Mouse (Mus musculus) kidney, adult 9 months (tissue): ENCODE data around the gene Vars.
"Not testable (repeated sequence)": the region's sequence is repeated elsewhere in the genome, so short reads cannot be mapped to it uniquely, and the experiment has no call there.

Source experiments
- DNase-seq: peaks from one replicate; pipeline ENCODE4 v3.0.0; 2022

The Vars gene

DNA sequence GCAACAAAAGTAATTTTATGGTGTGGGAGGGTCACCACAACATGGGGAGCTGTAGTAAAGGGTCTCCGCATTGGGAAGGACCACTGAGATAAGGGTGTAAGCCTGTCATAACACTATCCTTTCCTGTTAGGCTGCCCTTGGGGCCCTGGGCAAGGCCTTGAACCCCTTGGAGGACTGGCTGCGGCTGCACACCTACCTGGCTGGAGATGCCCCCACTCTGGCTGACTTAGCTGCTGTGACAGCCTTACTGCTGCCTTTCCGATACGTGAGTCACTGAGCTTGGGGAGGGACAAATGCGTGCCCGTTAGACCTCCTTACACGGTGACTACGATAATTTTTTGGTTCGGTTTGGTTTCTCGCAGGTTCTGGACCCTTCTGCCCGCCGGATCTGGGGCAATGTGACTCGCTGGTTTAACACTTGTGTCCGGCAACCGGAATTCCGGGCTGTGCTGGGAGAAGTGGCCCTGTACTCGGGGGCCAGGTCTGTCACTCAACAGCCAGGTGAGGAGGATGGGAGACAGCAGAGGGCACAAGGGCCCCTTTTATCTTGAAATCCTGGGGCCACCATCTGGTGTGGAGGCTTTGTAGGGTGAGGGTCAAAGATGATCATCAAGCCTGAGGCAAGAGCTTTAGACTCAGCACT is 3.4 kb downstream of the Vars start:
- DNase-seq: no peak

DNA sequence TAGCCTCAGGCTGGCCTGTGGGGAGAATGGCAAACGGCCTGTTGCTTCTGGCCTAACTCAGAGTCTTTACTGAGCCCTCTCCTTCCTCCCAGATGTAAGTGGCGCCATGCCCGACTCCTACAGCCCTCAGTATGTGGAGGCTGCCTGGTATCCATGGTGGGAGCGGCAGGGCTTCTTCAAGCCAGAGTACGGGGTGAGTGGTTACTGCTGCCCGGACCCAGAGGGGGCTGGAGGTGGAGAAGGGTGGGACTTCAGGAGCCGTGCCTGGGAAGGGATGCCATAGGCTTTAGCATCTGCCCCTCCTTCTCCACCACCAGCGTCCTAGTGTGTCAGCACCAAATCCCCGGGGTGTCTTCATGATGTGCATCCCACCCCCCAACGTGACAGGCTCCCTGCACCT is 4.4 kb downstream of the Vars start:
- no peak for DNase-seq

DNA sequence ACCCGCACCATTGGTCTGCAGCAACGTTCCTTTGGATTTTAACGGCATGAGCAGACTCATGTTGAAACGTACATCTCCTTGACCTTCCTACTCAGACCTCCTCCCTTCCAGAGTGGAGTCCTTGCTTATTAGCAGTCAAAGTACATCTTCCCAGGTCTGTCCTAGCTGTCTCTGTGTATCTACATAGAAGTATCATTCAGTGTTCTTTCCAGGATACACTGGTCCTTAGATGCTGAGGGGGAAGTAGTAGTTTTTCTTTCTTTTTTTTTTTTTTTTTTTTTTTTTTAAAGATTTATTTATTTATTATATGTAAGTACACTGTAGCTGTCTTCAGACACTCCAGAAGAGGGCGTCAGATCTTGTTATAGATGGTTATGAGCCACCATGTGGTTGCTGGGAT is 5.1 kb downstream of the Vars start:
- DNase-seq: not testable (repeated sequence)

DNA sequence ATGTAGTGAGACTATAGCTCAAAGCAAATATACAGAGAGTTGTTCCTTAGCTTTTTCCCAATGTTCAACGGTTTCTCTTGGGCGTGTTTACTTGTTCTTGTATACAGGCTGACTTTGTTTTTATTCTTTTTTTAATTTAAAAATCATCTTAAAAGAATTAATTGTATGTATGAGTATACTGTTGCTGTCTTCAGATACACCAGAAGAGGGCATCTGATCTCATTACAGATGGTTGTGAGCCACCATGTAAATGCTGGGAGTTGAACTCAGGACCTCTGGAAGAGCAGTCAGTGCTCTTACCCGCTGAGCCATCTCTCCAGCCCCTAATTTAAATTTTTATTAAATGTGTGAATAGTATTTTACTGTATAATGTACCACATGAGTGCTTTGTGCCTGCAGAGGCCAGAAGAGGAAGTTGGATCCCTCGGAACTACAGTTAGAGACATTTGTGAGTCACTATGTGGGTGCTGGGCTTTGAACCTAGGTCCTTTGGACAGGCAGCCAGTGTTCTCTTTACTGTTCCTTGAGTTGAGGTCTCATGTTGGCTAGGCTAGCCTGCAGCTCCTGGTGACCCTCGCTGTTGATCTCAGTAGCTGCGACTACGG is 6.7 kb downstream of the Vars start:
- DNase-seq: no peak

DNA sequence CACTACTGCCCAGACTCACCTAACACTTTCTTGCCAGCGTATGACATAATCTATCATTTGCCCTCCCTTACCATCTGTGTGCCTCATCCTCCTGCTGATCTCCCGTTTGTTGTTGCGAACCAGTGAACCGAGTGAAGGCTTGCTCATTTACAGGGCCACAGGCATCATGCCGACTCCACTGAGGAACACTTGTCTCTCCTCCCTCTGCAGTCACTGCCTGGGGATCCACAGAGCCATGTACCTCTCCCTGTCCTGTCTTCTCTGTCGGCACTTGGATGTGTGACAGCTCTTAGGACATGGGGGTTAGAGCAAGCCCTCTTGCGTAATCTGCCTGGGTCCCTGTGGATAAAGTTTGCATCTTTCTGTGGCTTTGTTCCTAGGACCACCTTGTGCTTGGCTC is 8.8 kb downstream of the Vars start:
- DNase-seq: no peak

DNA sequence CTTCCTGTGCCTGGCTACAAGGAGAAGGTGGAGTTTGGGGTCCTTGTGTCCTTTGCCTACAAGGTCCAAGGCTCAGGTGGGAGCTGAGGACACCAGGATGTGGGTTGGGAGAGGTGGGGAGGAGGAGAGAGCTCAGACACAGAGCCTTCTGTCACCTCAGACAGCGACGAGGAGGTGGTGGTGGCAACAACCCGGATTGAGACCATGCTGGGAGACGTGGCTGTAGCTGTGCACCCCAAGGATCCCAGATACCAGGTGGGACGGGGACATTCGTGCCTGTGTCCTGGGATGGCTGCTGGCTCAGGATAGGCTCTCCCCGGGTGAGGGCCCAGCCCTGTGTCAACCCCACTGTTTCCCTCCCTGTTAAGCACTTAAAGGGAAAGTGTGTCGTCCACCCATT is 10.7 kb downstream of the Vars start:
- DNase-seq: no peak

DNA sequence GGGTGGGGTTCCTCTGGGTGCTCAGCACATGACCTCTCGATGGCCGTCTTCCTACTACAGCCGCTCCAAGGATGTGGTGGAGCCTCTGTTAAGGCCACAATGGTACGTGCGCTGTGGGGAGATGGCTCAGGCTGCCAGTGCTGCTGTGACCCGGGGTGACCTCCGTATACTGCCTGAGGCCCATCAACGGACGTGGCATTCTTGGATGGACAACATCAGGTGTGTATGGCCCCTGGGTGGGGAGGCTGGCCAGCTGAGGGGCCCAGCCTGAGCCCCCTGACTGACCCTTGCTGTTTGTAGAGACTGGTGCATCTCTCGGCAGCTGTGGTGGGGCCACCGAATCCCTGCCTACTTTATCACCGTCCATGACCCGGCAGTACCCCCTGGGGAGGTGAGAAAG is 11.6 kb downstream of the Vars start:
- no peak for DNase-seq

DNA sequence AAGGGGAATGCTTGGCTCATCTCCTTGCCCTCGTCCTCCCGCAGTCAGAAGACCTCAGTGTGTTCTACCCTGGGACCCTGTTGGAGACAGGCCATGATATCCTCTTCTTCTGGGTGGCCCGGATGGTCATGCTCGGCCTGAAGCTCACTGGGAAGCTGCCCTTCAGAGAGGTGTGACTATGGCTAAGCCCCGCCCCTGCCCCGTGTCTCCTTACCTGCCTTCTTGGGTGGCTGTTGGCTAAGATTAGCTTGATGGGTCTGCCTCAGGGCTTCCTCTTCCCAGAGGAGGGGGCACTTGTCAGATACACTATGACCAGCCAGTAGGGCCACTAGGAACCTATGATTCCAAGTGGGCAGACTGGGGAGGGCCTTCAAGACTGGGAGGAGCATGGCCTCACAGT is 12.4 kb downstream of the Vars start:
- no peak for DNase-seq

DNA sequence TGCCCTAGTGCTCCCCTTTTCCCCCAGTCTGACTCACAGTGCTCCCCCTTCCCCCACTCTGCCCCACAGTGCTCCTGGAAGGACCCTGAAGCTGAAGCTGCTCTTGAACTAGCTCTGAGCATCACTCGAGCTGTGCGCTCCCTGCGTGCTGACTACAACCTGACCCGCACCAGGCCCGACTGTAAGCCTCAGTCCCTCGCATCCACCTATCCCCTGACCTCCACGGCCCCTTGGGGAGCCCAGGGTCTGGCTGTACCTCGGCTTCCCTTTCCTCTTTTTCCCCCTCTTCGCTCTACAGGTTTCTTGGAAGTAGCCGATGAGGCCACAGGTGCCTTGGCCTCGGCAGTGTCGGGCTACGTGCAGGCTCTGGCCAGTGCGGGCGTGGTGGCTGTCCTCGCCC is 14.5 kb downstream of the Vars start:
- no peak for DNase-seq

DNA sequence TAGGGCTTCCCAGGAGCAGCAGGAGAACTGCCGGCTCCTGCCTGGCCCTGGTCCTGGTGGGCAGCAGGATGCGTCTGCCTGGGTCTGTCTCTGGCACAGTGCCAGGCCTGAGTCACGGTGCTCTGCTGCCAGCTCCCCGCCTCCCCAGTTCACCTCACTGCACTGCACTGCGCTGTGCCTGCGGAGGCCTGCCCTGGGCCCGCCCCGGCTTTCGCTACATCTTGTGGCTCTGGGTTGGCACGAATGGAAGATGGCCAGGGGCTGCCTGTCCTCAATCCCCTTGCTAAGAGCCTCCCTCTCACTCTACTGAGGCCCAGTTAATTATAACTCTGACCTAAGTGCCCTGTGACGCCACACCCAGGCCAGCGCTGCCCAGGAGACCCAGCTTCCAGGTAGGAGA is 15.6 kb downstream of the Vars start, which contains the start of gene Vwa7:
Vwa7 (plus strand) TSS at position 204 of the 400 bp plus-strand sequence.
- DNase-seq: peak; percentile 57

DNA sequence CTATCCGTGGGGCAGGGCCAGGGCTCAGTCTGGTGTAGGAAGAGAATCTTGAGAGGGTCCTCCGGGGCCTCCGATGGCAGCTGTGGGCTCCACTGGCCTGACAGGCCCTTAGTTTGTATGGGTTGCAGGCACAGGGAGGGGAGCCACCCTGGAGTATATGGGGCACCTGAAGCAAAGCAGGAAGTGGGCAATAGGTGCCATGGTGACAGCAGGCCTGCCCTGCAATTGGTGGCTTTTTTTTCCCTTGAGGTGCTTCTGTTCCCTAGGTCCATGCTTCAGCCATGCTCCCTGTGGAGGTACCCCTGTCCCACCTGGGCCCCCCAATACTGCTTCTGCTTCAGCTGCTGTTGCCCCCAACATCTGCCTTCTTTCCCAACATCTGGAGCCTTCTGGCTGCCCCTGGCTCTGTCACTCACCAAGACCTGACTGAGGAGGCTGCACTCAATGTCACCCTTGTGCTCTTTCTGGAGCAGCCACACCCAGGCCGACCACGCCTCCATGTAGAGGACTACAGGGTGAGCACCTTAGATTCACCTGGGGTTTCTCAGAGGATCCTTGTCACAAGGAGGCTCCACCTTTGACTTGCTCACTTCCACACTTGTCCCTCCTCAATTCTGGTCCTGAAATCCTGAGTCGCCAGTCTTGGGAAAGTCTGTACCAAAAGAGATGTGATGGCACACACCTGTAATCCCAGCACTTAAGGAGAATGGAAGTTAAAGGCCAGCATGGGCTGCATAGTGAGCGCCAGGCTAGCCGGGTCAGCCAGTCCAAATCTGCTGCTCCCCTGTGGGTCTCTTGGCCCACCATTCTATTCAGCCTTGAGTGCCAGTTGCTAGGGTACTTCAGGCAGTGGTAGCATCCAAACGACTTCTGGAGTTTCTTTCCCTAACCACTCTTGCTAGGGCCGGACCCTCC is 16.3 kb downstream of the Vars start:
- DNase-seq: no peak

DNA sequence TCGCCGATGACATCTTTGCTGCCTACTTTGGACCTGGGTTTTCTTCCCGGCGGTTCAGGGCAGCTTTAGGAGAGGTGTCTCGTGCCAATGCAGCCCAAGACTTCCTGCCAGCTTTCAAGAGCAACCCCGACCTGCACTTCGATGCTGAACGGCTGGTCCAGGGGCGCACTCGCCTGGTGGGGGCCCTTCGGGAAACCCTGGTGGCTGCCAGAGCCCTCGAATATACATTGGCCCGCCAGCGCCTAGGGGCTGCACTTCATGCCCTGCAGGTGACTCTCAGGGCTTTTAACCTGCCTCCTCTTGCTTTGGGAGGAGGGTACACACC is 16.9 kb downstream of the Vars start:
- no peak for DNase-seq

DNA sequence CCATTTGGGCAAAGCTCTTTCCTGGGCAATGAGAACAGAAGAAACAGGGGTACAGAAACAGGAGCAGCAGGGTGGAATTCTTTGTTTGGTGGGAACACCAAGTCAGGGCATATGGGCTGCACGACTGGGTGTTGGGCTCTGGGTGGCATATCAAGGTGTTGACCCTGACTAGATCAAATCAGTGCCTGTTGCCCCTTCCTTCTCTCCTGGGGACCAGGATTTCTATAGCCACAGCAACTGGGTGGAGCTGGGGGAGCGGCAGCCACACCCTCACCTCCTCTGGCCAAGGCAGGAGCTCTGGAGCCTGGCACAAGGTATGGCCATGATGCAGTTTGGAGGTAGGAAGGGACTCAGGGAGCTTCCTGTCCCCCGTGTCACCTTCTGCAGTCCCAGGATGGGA is 17.4 kb downstream of the Vars start:
- DNase-seq: no peak

DNA sequence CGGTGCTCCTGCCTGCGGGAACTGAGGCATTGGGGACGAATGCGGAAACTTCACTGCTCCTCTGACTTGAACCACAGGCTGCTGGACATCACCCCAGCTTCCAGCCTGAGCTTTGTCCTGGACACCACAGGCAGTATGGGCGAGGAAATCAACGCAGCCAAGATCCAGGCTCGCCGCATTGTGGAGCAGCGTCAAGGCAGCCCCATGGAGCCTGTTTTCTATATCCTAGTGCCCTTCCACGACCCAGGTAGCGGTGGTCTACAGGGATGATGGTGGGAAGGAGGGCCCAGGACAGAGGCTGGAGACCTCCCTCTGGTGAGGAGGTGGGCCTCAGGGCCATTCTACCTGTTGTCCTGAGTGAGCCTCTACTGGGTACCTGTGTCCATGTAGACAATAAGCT is 19.1 kb downstream of the Vars start:
- no peak for DNase-seq

DNA sequence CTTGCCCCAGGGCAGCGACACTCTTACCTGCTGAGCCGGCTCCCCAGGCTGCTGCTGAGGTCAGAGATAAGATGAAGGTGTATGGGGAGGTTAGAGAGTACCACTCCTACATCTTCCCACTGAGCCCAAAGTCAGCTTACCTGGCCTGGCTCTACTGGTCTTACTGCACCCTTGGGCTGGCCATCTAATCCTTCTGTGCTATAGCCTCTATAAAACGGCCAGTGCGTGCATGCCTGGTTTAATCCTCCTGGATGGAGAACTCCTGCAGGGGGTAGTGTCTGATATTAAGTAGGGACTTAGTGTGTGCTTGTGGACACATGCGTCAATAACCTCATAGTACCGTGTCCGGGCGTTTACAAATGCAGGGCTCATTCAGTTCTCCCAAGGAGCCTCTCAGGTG is 19.8 kb downstream of the Vars start:
- no peak for DNase-seq

DNA sequence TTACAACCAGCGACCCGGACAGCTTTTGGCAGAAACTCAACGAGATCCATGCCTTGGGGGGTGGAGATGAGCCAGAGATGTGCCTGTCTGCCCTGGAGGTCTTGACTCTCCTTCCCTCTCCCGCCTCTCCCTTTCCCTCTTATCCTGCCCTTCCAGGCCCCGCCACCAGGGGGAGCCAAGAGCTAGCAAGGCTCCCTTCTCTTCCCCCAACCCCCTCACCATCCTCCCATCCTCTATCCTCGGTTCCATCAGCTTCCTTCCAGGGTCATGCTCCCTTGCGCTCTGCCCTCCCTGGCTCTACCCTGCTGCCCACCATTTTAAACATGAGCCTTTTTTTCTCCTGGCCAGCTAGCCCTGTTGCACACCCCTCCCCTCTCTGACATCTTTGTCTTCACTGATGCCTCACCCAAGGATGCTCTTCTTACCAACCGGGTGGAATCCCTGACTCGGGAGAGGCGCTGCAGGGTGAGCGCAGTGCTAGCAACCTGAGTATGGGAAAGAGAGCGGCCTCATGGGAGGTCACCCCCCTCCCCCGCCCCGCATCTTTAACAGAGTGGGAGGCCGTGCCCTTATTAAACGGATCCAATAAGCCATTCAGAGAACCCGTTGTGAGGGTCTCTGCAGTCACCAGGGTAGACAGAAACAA is 20.5 kb downstream of the Vars start:
- peak; percentile 90 for DNase-seq

DNA sequence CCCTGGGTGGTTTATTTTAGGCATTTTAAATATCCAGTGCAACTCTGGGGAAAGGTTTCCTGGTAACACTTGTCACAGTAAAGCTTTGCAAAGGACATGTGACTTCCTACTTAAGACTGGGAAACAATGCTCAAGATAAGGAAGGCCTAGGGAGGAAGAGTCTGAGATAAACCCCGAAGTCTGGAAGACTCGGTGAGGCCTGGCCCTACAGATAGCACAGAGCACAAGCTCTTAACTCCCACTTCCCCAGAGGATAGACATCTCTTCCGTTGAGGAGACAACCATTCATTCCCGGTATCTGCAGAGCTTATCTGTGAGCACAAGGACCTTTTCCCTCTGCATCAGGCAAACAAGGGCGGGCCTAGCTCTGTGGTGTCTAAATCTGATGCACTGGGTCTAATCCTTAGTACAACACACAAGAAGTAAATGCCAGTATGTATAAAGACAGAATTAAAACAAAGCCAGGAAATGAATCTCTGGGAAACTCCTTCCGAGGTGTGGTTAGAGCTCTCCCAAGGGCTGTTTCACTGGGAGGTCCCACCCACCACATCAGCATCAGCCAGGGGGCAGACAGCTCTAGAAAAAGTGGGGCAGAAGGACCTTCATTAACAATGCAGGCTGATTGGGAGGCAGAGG is 21.2 kb downstream of the Vars start:
- no peak for DNase-seq

DNA sequence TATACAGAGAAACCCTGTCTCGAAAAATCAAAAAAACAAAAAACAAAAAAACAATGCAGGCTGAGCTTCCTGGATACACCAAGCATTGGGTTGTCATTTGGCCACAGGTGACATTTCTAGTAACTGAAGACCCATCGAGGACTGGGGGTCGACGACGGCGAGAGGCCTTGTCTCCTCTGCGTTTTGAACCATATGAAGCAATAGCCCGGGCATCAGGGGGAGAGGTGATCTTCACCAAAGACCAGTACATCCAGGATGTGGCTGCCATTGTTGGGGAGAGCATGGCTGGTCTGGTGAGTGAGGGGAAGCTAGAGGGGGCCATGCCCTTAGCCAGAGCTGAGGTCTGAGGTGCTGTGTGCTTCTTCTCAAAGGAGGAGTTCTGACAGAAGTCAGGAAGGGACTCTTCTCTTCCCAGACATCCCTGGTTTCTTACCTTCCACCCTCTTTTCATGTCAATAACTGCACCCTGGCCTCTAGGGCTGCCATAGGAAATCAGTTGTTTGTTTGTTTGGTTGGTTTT is 21.8 kb downstream of the Vars start:
- DNase-seq: no peak

DNA sequence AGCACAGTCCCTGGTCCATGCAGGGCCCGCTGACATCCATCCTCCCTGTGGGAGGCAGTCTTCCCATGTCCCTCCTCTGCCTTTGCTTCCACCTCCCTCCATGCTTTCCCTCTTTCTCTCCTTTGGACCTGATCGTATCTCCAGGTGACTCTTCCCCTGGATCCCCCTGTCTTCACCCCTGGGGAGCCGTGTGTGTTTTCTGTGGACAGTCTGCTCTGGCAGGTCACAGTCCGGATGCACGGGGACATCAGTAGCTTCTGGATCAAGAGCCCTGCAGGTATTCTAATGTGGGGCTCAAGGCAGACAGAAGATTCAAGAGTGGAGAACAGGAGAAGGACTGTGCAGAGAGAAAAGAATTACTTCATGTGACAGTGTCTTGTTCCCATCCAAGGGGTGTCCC is 22.4 kb downstream of the Vars start:
- DNase-seq: no peak

DNA sequence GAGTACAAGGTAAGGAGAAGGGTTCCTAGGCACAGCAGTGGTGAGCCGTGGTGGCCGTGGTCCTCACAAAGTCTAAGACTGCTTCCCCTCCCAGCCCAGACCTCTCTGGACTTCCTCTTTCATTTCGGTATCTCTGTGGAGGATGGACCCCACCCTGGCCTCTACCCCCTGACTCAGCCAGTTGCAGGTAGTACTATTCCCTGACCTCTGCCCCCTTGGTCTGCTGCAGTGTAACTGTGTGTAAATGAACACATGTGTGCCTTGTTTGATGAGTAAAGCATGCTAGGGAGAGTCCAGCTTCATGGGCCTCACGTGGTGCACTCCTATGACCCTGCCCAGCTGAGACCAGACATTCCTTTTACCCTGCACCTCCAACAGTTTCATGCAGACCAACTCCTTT is 23.0 kb downstream of the Vars start:
- no peak for DNase-seq

DNA sequence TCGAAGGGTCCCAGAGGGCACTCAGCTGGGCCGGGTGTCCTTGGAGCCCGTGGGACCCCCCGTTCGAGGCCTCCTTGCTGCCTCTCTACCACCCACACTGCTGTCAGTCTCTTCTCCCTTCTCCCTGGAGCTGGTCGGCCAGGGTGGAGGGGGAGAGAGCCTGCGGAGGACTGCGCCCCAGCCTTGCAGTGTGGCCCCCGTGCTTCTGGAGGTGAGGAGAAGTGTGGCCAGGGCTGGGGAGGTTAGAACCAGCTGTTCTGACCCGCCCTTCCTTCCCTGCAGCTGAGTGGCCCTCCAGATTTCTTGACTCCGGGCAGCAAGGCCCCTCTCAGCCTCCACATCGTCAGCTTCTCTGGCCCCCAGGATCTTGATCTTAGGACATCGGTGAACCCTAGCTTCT is 23.5 kb downstream of the Vars start:
- no peak for DNase-seq

DNA sequence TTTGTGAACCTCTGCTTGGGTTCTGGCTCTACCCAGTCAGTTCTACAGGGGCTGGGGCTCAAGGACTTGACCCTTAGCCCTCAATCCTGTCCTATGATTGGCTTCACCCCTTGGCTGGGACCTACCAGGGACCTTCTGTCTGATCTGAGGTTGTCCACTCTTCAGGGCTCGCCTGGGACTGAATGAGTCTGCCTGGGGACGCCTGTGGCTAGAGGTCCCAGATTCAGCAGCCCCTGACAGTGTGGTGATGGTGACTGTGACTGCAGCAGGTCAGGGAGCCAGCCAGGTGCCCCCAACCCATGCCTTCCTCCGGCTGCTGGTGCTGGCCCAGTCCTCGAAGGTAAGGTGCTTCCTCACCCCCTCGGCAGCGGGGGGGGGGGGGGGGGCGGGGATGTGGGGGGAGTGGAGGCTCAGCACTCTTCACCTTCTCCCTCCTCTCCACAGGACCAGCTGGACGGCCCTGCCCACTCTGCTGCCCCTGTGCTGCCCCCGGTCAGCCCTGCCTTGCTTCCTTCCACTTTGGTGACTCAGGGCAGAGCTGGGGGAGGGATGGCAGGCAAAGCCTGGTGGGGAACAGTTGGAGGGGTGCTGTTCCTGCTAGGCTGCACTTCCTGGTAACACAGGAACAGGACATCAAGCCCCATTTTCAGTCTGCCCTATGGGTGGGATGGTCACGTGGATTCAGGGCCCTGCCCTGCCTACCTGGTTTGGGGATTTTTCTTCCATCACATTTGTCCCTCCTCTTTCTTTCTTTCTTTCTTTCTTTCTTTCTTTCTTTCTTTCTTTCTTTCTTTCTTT is 24.1 kb downstream of the Vars start:
- DNase-seq: no peak
